Mouse (Mus musculus) stomach, embryonic 14.5 days (tissue): ENCODE measurements around the gene Kdm5a. TPM values are rescaled to one million over a fixed set of nuclear protein-coding genes. Genes with fewer than 3 reads are reported as not detected.

Experiments
- ATAC-seq: fragments of 200-750 bp; cut with Nextera tagmentation; 2 replicates; pipeline ENCODE4 v1.8.0; 2017; ENCODE audit warnings: low read depth, moderate TSS enrichment; ENCODE audit not compliant: insufficient number of reproducible peaks, insufficient read depth, low FRiP score
- H3K27ac ChIP-seq: fragments of 300-500 bp; sonication (generic); 2 replicates; pipeline ENCODE4 v1.5.1; 2014; ENCODE audit warnings: mild to moderate bottlenecking, low read length, moderate library complexity, mixed read lengths
- H3K27me3 ChIP-seq: fragments of 300-500 bp; sonication (generic); 2 replicates; pipeline ENCODE4 v1.6.1; 2014; ENCODE audit warnings: low read length, control low read depth, mixed read lengths; ENCODE audit not compliant: control insufficient read depth, insufficient read depth
- H3K36me3 ChIP-seq: fragments of 300-500 bp; sonication (generic); 2 replicates; pipeline ENCODE4 v1.6.1; 2014; ENCODE audit warnings: mild to moderate bottlenecking, control low read depth, low read length, moderate library complexity, mixed read lengths; ENCODE audit not compliant: control insufficient read depth, insufficient read depth
- H3K4me1 ChIP-seq: fragments of 300-500 bp; sonication (generic); 2 replicates; pipeline ENCODE4 v1.6.1; 2014; ENCODE audit warnings: low read length, control low read depth, mixed read lengths; ENCODE audit not compliant: control insufficient read depth, insufficient read depth
- H3K4me2 ChIP-seq: fragments of 300-500 bp; sonication (generic); replicated peaks from 2 replicates; pipeline ENCODE4 v1.6.1; 2014; ENCODE audit warnings: low read depth, low read length, control low read depth
- H3K4me3 ChIP-seq: fragments of 300-500 bp; sonication (generic); 2 replicates; pipeline ENCODE4 v1.5.1; 2014; ENCODE audit warnings: low read depth, low read length, control low read depth
- H3K9ac ChIP-seq: fragments of 300-500 bp; sonication (generic); replicated peaks from 2 replicates; pipeline ENCODE4 v1.6.1; 2014; ENCODE audit warnings: low read depth, mild to moderate bottlenecking, control low read depth, low read length, moderate library complexity, mixed read lengths
- H3K9me3 ChIP-seq: fragments of 300-500 bp; sonication (generic); 2 replicates; pipeline ENCODE4 v1.6.1; 2016; ENCODE audit warnings: low read depth, low read length, control low read depth; ENCODE audit not compliant: control insufficient read depth
- WGBS: fragments of 180-500 bp; shearing (Covaris S2); extraction: QIAGEN DNeasy Blood & Tissue Kit; methylation state at CpG from one replicate; pipeline ENCODE4 v1.1.7; 2014; 5-methylcytosine and 5-hydroxymethylcytosine counted together
- polyA plus RNA-seq: library from polyadenylated mRNA; unstranded; fragments of >200 nt; fragmentation: Nextera tagmentation; extraction: Ambion mirVana; gene quantifications from 2 replicates; pipeline ENCODE4 v1.2.1, GENCODE M21; 2014

Gene Kdm5a
- polyA plus RNA-seq, 1 experiment from 2014 or later, result 57.4 TPM

GRCm38 (mm10) chr6:120453103-120453445, 89.2 kb downstream of the Kdm5a start:
- Histone ChIP-seq H3K9ac (no peak overlapping the region), H3K36me3 (no peaks in the 10 kb centered on the region), H3K4me2 (no peak overlapping the region), H3K4me3 (no peak overlapping the region), H3K27ac (no peak overlapping the region), H3K27me3 (no peaks in the 10 kb centered on the region), H3K4me1 (no peaks in the 10 kb centered on the region), H3K9me3 (no peaks in the 10 kb centered on the region)
- 79% methylated on average over 5 of the region's 5 CpGs for WGBS
- ATAC-seq, result no peak

DNA sequence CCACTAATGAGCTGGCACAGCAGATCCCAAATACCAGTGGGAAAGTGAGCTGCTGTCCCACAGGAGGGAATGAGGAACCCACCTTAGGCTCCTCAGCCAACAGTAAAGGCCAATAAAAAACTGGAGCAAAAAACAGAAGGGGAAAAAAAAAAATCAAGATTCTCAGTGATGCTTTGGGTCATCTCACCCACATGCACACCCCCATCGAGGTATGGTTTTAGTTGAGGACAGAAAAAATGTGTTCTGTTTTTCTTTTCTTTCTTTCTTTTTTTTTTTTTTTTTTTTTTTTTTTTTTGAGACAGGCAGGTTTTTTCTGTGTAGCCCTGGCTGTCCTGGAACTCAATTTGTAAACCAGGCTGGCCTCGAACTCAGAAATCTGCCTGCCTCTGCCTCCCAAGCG, 89.6 kb downstream of the Kdm5a start:
- Histone ChIP-seq H3K9ac (no peak overlapping the region), H3K9me3 (no peaks in the 10 kb centered on the region), H3K27me3 (no peaks in the 10 kb centered on the region), H3K4me3 (no peak overlapping the region), H3K27ac (no peak overlapping the region), H3K36me3 (no peaks in the 10 kb centered on the region), H3K4me1 (no peaks in the 10 kb centered on the region), H3K4me2 (no peak overlapping the region)
- WGBS, result 91% methylated on average over 3 of the region's 3 CpGs
- no peak for ATAC-seq

DNA sequence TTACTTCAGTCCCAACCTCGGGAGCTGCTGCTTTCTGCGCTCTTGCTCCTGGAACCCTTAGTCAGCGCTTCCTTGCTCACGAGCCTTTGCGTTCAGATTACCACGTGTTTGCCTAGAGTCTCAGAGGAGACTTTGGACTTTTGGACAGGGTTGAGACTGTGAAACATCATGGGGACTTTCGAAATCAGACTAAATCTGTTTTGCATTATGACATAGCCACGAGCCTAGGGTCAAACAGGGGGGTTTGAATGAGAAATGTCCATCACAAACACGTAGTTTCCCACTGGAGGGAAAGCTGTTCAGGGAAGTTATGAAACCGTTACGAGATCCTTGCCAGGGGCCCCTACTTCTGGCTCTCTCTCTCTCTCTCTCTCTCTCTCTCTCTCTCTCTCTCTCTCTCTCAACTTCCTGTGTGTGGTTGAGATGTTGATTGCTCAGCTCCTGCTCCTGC, 90.7 kb downstream of the Kdm5a start:
- no peak for ATAC-seq
- no peak overlapping the region for H3K4me2 ChIP-seq

GRCm38 (mm10) chr6:120457074-120457473, 93.2 kb downstream of the Kdm5a start:
- Histone ChIP-seq H3K36me3 (no peaks in the 10 kb centered on the region), H3K27me3 (no peaks in the 10 kb centered on the region), H3K9me3 (no peaks in the 10 kb centered on the region), H3K27ac (no peak overlapping the region), H3K4me1 (no peaks in the 10 kb centered on the region), H3K9ac (no peak overlapping the region), H3K4me2 (no peak overlapping the region), H3K4me3 (no peak overlapping the region)
- no peak for ATAC-seq
- WGBS, result 68% methylated on average over 7 of the region's 7 CpGs

More for the DNA sequence above, 90.7 kb downstream of the Kdm5a start:
- no peaks in the 10 kb centered on the region for H3K4me1 ChIP-seq
- no peaks in the 10 kb centered on the region for H3K27me3 ChIP-seq
- H3K9me3 ChIP-seq, result no peaks in the 10 kb centered on the region
- no peak overlapping the region for H3K9ac ChIP-seq
- 53% methylated on average over 11 of the region's 11 CpGs for WGBS
- H3K27ac ChIP-seq, result no peak overlapping the region
- H3K4me3 ChIP-seq, result no peak overlapping the region
- H3K36me3 ChIP-seq, result no peaks in the 10 kb centered on the region

DNA sequence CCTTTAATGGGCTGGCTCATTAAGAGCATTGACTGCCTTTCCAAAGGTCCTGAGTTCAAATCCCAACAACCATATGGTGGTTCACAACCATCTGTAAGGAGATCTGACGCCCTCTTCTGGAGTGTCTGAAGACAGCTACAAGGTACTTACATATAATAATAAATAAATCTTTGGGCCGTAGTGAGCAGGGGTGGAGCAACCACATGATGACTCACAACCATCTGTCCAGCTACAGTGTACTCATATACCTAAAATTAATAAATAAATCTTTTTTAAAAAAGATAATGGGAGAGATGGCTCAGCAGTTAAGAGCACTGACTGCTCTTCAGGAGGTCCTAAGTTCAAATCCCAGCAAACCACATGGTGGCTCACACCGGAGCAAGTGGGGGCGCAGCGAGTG, 93.8 kb downstream of the Kdm5a start:
- WGBS, result 84% methylated on average over 5 of the region's 5 CpGs
- H3K4me2 ChIP-seq, result no peak overlapping the region
- ATAC-seq, result no peak
- no peaks in the 10 kb centered on the region for H3K9me3 ChIP-seq
- H3K4me3 ChIP-seq, result no peak overlapping the region
- H3K27me3 ChIP-seq, result peaks cover under 1% of the 10 kb centered on the region; the same call in 1 of the 2 replicates
- no peaks in the 10 kb centered on the region for H3K36me3 ChIP-seq
- no peak overlapping the region for H3K9ac ChIP-seq
- no peaks in the 10 kb centered on the region for H3K4me1 ChIP-seq
- H3K27ac ChIP-seq, result no peak overlapping the region

DNA sequence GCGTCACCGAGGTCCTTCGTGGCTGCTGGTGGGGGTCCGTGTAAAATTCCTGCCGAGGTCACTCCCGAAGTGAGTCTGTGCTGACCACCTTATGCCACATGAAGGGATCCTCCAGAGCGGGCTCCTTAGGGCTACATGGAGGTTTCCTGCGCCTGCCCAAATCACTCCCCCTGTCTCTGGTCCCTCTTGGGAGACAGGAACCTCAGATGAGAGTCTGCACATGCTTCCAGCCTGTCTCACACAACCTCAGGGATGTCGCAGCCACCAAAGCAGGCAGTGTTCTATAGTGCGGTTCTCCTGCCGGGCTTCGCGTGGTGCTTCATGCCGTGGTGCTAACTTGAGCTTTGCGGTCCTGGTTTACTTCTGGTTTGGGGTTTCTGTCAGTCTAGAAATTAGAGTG, 97.3 kb downstream of the Kdm5a start:
- 61% methylated on average over 15 of the region's 15 CpGs for WGBS
- Histone ChIP-seq H3K36me3 (no peaks in the 10 kb centered on the region), H3K27me3 (peaks cover 8% of the 10 kb centered on the region; the same call in 1 of the 2 replicates)

DNA sequence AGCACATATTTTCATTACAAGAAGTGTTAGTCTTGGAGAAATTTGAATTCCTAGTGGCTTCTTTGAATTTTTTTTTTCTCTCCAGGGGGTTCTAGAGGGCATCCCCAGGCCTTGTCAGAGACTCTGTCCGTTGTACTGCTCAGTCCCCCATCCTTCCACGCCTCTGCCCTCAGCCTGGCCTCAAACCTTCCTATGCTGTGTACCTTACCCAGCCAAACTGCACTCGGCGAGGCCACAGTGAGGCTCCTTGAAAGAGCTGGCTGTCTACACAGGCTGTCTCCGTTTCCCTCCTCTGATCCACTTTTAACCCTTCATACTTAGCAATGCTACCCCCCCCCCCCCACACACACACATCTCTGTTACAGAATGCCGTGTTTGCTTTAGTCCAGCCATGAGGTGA, 98.3 kb downstream of the Kdm5a start:
- Histone ChIP-seq H3K27me3 (peaks cover 8% of the 10 kb centered on the region; the same call in 1 of the 2 replicates), H3K4me1 (peaks cover 13% of the 10 kb centered on the region; the same call in 1 of the 2 replicates), H3K9ac (no peak overlapping the region), H3K4me3 (no peak overlapping the region), H3K27ac (no peak overlapping the region), H3K4me2 (no peak overlapping the region), H3K9me3 (no peaks in the 10 kb centered on the region), H3K36me3 (no peaks in the 10 kb centered on the region)
- 54% methylated on average over 6 of the region's 6 CpGs for WGBS
- ATAC-seq, result no peak

More for the DNA sequence above, 97.3 kb downstream of the Kdm5a start:
- Histone ChIP-seq H3K4me2 (no peak overlapping the region), H3K27ac (no peak overlapping the region), H3K9ac (no peak overlapping the region), H3K4me1 (peaks cover 13% of the 10 kb centered on the region; the same call in 1 of the 2 replicates), H3K4me3 (no peak overlapping the region), H3K9me3 (no peaks in the 10 kb centered on the region)
- ATAC-seq, result no peak

- WGBS, result 1% methylated on average over 90 of the region's 90 CpGs
- no peaks in the 10 kb centered on the region for H3K9me3 ChIP-seq
- H3K36me3 ChIP-seq, result no peaks in the 10 kb centered on the region
- H3K27me3 ChIP-seq, result peaks cover 8% of the 10 kb centered on the region; the same call in 1 of the 2 replicates
- peak within 1 kb of the TSS; percentile 61 for H3K4me3 ChIP-seq
- H3K4me1 ChIP-seq, result peaks cover 13% of the 10 kb centered on the region; the same call in 1 of the 2 replicates
- H3K4me2 ChIP-seq, result peak within 1 kb of the TSS; percentile 69
- no peak within 1 kb of the TSS for H3K27ac ChIP-seq
- peak within 1 kb of the TSS; percentile 45; the same call in 1 of the 2 replicates for H3K9ac ChIP-seq
- ATAC-seq, result peak; percentile 91
Observed at GRCm38 (mm10) chr6:120463086-120463871, 99.4 kb downstream of the Kdm5a start, which contains the start of gene Il17ra. Il17ra (plus strand) TSS chr6:120463247.
